8 mouse cellular contexts compared by ENCODE assay signal in the genomic region with DNA sequence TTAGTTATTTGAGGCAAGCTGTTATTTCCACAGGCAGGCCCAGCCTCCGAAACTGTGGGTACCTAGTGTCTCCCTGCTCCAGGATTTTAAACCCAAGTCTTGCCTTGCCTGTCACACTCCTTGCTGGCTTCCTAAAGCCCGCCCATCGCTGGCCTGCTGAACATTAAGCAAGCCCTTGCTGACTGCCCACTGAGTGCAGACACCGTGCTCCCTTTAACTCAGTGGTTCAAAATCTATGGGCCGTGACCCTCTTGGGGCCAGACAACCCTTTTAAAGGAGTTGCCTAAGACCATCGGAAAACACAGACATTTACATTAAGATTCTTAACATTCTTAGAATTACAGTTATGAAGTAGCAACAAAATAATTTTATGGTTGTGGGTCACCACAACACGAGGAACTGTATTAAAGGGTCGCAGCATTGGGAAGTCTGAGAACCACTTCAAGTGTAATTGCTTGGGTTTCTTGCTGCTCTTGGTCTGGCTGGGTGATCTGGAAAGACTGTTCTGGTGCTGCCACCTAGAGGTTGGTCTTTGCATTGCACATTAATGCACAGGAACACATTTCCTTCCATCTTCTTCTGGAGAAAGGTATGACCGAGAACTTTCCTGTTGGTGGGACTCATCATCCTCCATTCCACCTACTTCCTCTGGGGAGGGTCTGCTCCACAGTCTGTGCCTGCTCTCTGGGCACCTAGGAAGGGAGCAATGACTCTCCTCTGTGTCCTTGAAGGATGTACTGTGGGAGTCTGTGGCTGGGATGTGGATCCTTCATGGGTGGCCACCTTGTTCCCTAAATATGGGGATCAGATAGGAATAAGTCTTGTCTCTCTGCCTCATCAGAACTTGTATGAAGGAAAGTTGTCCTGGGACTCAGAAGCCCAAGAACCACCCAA. TPM values are rescaled to one million over a fixed set of nuclear protein-coding genes. Genes with fewer than 3 reads are reported as not detected.
A peak's percentile ranks its signal among the peaks of the same experiment; 100 is the strongest.
DNase-seq lines count a peak whose midpoint lies in the region; ATAC-seq and TF ChIP-seq lines count a peak whose summit lies in the region.
"Had no signal": no experiment of that assay in that cellular context is flagged by ENCODE, and none has a peak within 500 bp of the region (broad histone marks: within the 10 kb centered on the region; RNA-seq: fewer than 3 reads in every experiment).

No protein-coding gene starts in this region.

- no peak overlapping the region for H3K27ac ChIP-seq in cerebellum, adult 2 months (ENCODE audit: insufficient read depth, low read length)
- H3K27ac ChIP-seq in hindbrain, postnatal 0 days, result no peak overlapping the region
- no peak overlapping the region for H3K27ac ChIP-seq in small intestine, adult 2 months (ENCODE audit: insufficient read depth, low read depth, low read length)

- H3K4me1 ChIP-seq in cerebellum, adult 2 months (ENCODE audit: control insufficient read depth, insufficient read depth, low read length), result no peaks in the 10 kb centered on the region
- no peaks in the 10 kb centered on the region for H3K4me1 ChIP-seq in hindbrain, postnatal 0 days (ENCODE audit: insufficient read depth, low read length)
- no peaks in the 10 kb centered on the region for H3K4me1 ChIP-seq in small intestine, adult 2 months (ENCODE audit: control insufficient read depth, insufficient read depth, insufficient read length, low read length)

- ATAC-seq in hindbrain, postnatal 0 days, result peak; percentile 40

- TF ChIP-seq CTCF in cerebellum, adult 2 months (IDR thresholded peaks at IDR 0.05; ENCODE audit: borderline replicate concordance, insufficient read depth, low read depth, low read length), result peak; percentile 88
- peak; percentile 97 for TF ChIP-seq CTCF in hindbrain, postnatal 0 days (IDR thresholded peaks at IDR 0.05; ENCODE audit: low read depth)
- peak; percentile 55; the same call in 1 of the 2 replicates for TF ChIP-seq CTCF in small intestine, adult 2 months (IDR thresholded peaks at IDR 0.05; ENCODE audit: extremely low read depth, insufficient read length, insufficient replicate concordance, low read depth, low read length)

- no peak overlapping the region for H3K9ac ChIP-seq in hindbrain, postnatal 0 days (replicated peaks; ENCODE audit: low read length)

- no peak for TF ChIP-seq POLR2A in cerebellum, adult 2 months (IDR thresholded peaks at IDR 0.05; ENCODE audit: borderline replicate concordance, insufficient read depth, low read length)
- TF ChIP-seq POLR2A in small intestine, adult 2 months (IDR thresholded peaks at IDR 0.05; ENCODE audit: low read depth, low read length), result no peak

- H3K36me3 ChIP-seq in hindbrain, postnatal 0 days (ENCODE audit: insufficient read depth, low read length), result no peaks in the 10 kb centered on the region
- H3K36me3 ChIP-seq in small intestine, adult 2 months (ENCODE audit: control insufficient read depth, insufficient read depth, low read length), result no peaks in the 10 kb centered on the region

- DNase-seq in T-cell, adult 2 months (ENCODE audit: low spot score), result peak; percentile 67
- DNase-seq in cerebellum, adult 2 months, result peak; percentile 62 to 75
- DNase-seq in forelimb bud, embryonic 11.5 days (ENCODE audit: low read depth, low spot score), result peak; percentile 81
- DNase-seq in hindbrain, postnatal 0 days (ENCODE audit: low spot score), result peak; percentile 86
- peak; percentile 49 to 75 for DNase-seq in layer of hippocampus, postnatal 36 days
- DNase-seq in mesoderm, embryonic 11.5 days (ENCODE audit: low read depth, low spot score), result peak; percentile 79

- H3K4me2 ChIP-seq in hindbrain, postnatal 0 days (ENCODE audit: low read depth, low read length), result no peak overlapping the region

- no peak overlapping the region for H3K4me3 ChIP-seq in cerebellum, adult 2 months (replicated peaks; ENCODE audit: insufficient read depth, low read depth, low read length)
- no peak overlapping the region for H3K4me3 ChIP-seq in hindbrain, postnatal 0 days (ENCODE audit: low read length)
- no peak overlapping the region for H3K4me3 ChIP-seq in small intestine, adult 2 months (ENCODE audit: low read depth, low read length)
- H3K4me3 ChIP-seq: myocyte had no signal

- no peaks in the 10 kb centered on the region for H3K27me3 ChIP-seq in cerebellum, adult 2 months (ENCODE audit: control insufficient read depth, insufficient read depth, low read length)
- H3K27me3 ChIP-seq in hindbrain, postnatal 0 days (ENCODE audit: insufficient read depth, low read length), result no peaks in the 10 kb centered on the region
- no peaks in the 10 kb centered on the region for H3K27me3 ChIP-seq in small intestine, adult 2 months (ENCODE audit: control insufficient read depth, insufficient read depth, low read length)

- 43% methylated on average over 9 of the region's 9 CpGs for WGBS in cerebellum, adult 2 months
- 50% methylated on average over 9 of the region's 9 CpGs for WGBS in hindbrain, postnatal 0 days
- WGBS in small intestine, adult 2 months, result 51% methylated on average over 9 of the region's 9 CpGs

- no peaks in the 10 kb centered on the region for H3K9me3 ChIP-seq in hindbrain, postnatal 0 days (ENCODE audit: low read length)

RNA-seq across cellular contexts. Expression of gene Snrpd3, which starts 31.0 kb away (rescaled TPM):
- polyA plus RNA-seq in cerebellum, adult 2 months (2012; rRNA removed), result 57.8 and 59.5 TPM in 2 replicates
- 16.4 and 18.0 TPM in 2 replicates for total RNA-seq in hindbrain, postnatal 0 days (2014; rRNA removed)
- 133 and 135 TPM in 2 replicates for polyA plus RNA-seq in hindbrain, postnatal 0 days (2015; fragmentation: Nextera tagmentation; extraction: Ambion mirVana)
- 10 to 100 TPM; 73.5 to 83.4 TPM for total RNA-seq in layer of hippocampus, postnatal 36 days (2021)
- polyA plus RNA-seq in small intestine, adult 2 months (2012; rRNA removed), result 5.2 and 7.4 TPM in 2 replicates

RNA-seq across cellular contexts. Expression of gene Gucd1, which starts 31.4 kb away (rescaled TPM):
- 20.7 and 21.5 TPM in 2 replicates for polyA plus RNA-seq in cerebellum, adult 2 months (2012; rRNA removed)
- total RNA-seq in hindbrain, postnatal 0 days (2014; rRNA removed), result 42.3 and 44.3 TPM in 2 replicates
- polyA plus RNA-seq in hindbrain, postnatal 0 days (2015; fragmentation: Nextera tagmentation; extraction: Ambion mirVana), result 12.6 and 15.6 TPM in 2 replicates
- total RNA-seq in layer of hippocampus, postnatal 36 days (2021), result 10 to 100 TPM; 14.8 to 16.1 TPM
- polyA plus RNA-seq in small intestine, adult 2 months (2012; rRNA removed), result 111 and 261 TPM in 2 replicates
